Mouse (Mus musculus): ENCODE data around the gene Ccdc151. TPM values are rescaled to one million over a fixed set of nuclear protein-coding genes. Genes with fewer than 3 reads are reported as not detected.

Gene Ccdc151
- not detected for total RNA-seq (2021)

GRCm38 (mm10) chr9:22002194-22003162 is at the start of gene Ccdc151, which contains the start of gene Prkcsh:
Gene Ccdc151 (minus strand): TSS chr9:22002634.
Gene Prkcsh (plus strand): TSS chr9:22002806.
- DNase-seq: peak; percentile 99

- DNase-seq: no peak
Observed at GRCm38 (mm10) chr9:22051958-22052254, 49.5 kb upstream of the Ccdc151 start, which contains the start of gene Elavl3. Gene Elavl3 (minus strand): TSS chr9:22052023.

- DNase-seq: no peak
Observed at GRCm38 (mm10) chr9:22051161-22051957, 48.9 kb upstream of the Ccdc151 start.

GRCm38 (mm10) chr9:22050351-22050889 is 48.0 kb upstream of the Ccdc151 start:
- DNase-seq: peak; percentile 69

- DNase-seq: no peak
Observed at GRCm38 (mm10) chr9:22049721-22050270, 47.4 kb upstream of the Ccdc151 start.

- DNase-seq: no peak
Observed at GRCm38 (mm10) chr9:22049315-22049714, 46.9 kb upstream of the Ccdc151 start.

- DNase-seq: no peak
Observed at GRCm38 (mm10) chr9:22047329-22047728, 44.9 kb upstream of the Ccdc151 start.

- DNase-seq: no peak
Observed at GRCm38 (mm10) chr9:22041832-22042231, 39.4 kb upstream of the Ccdc151 start.

GRCm38 (mm10) chr9:22037826-22038225 is 35.4 kb upstream of the Ccdc151 start:
- DNase-seq: no peak

GRCm38 (mm10) chr9:22035300-22036044 is 33.0 kb upstream of the Ccdc151 start:
- DNase-seq: no peak

GRCm38 (mm10) chr9:22030386-22030785 is 28.0 kb upstream of the Ccdc151 start:
- DNase-seq: no peak

GRCm38 (mm10) chr9:22028467-22028866 is 26.0 kb upstream of the Ccdc151 start:
- no peak for DNase-seq

GRCm38 (mm10) chr9:22024592-22024991 is 22.2 kb upstream of the Ccdc151 start:
- no peak for DNase-seq

GRCm38 (mm10) chr9:22017208-22017825 is 14.9 kb upstream of the Ccdc151 start:
- no peak for DNase-seq

- no peak for DNase-seq
Observed at GRCm38 (mm10) chr9:22016245-22016644, 13.8 kb upstream of the Ccdc151 start.

- no peak for DNase-seq
Observed at GRCm38 (mm10) chr9:22012731-22013130, 10.3 kb upstream of the Ccdc151 start.

GRCm38 (mm10) chr9:22011055-22011454 is 8.6 kb upstream of the Ccdc151 start:
- DNase-seq: no peak

- no peak for DNase-seq
Observed at GRCm38 (mm10) chr9:22004546-22004945, 2.1 kb upstream of the Ccdc151 start.

GRCm38 (mm10) chr9:22003163-22003554 is 725 bp upstream of the Ccdc151 start:
- peak; percentile 44 for DNase-seq

- DNase-seq: no peak
Observed at GRCm38 (mm10) chr9:22001633-22002032, 801 bp downstream of the Ccdc151 start.

- no peak for DNase-seq
Observed at GRCm38 (mm10) chr9:22000296-22000695, 2.1 kb downstream of the Ccdc151 start.

Measured in heart, postnatal 4 days (tissue).